Mouse (Mus musculus) cerebellum, adult 11 months (tissue): ENCODE measurements around the gene B4galnt2.

Source experiments
- DNase-seq: peaks from one replicate; pipeline ENCODE4 v3.0.0; 2022

Gene B4galnt2

GRCm38 (mm10) chr11:95824071-95824876 is 90.4 kb downstream of the B4galnt2 start, which contains the start of gene Phospho1:
TSS of gene Phospho1 (plus strand) at chr11:95824499.
- DNase-seq, result peak; percentile 91

GRCm38 (mm10) chr11:95822437-95822836 is 92.3 kb downstream of the B4galnt2 start:
- no peak for DNase-seq

- DNase-seq, result no peak
Observed at GRCm38 (mm10) chr11:95821511-95821910, 93.2 kb downstream of the B4galnt2 start.

- no peak for DNase-seq
Observed at GRCm38 (mm10) chr11:95819138-95819537, 95.6 kb downstream of the B4galnt2 start.
